Mouse (Mus musculus) hindbrain, embryonic 13.5 days (tissue): Measurements from ENCODE around the gene Plekhh3. TPM values are rescaled to one million over a fixed set of nuclear protein-coding genes. Genes with fewer than 3 reads are reported as not detected.

ENCODE experiments used
- ATAC-seq: fragments of 200-750 bp; cut with Nextera tagmentation; 2 replicates; pipeline ENCODE4 v1.8.0; 2017; ENCODE audit warnings: moderate TSS enrichment; ENCODE audit not compliant: low FRiP score
- H3K27ac ChIP-seq: fragments of 300-500 bp; sonication (generic); 2 replicates; pipeline ENCODE4 v1.5.1; 2015; ENCODE audit warnings: inconsistent platforms, mild to moderate bottlenecking, moderate library complexity
- H3K27me3 ChIP-seq: fragments of 300-500 bp; sonication (generic); 2 replicates; pipeline ENCODE4 v1.6.1; 2015; ENCODE audit warnings: mild to moderate bottlenecking, inconsistent platforms
- H3K36me3 ChIP-seq: fragments of 300-500 bp; sonication (generic); 2 replicates; pipeline ENCODE4 v1.6.1; 2015; ENCODE audit warnings: mild to moderate bottlenecking, inconsistent platforms
- H3K4me1 ChIP-seq: fragments of 300-500 bp; sonication (generic); replicated peaks from 2 replicates; pipeline ENCODE4 v1.6.1; 2015; ENCODE audit warnings: inconsistent platforms
- H3K4me2 ChIP-seq: fragments of 300-500 bp; sonication (generic); 2 replicates; pipeline ENCODE4 v1.6.1; 2015; ENCODE audit warnings: inconsistent platforms, mild to moderate bottlenecking, moderate library complexity
- H3K4me3 ChIP-seq: fragments of 300-500 bp; sonication (generic); 2 replicates; pipeline ENCODE4 v1.5.1; 2015; ENCODE audit warnings: mild to moderate bottlenecking, inconsistent platforms
- H3K9ac ChIP-seq: fragments of 300-500 bp; sonication (generic); 2 replicates; pipeline ENCODE4 v1.6.1; 2015; ENCODE audit warnings: mild to moderate bottlenecking, inconsistent platforms
- H3K9me3 ChIP-seq: fragments of 300-500 bp; sonication (generic); 2 replicates; pipeline ENCODE4 v1.6.1; 2016; ENCODE audit warnings: inconsistent platforms
- WGBS: fragments of 180-500 bp; shearing (Covaris S2); methylation state at CpG from one replicate; pipeline ENCODE4 v1.1.7; 2015; 5-methylcytosine and 5-hydroxymethylcytosine counted together
- polyA plus RNA-seq: library from polyadenylated mRNA; unstranded; fragments of >200 nt; fragmentation: Nextera tagmentation; extraction: Ambion mirVana; gene quantifications from 2 replicates; pipeline ENCODE4 v1.2.1, GENCODE M21; 2015

Gene Plekhh3
- polyA plus RNA-seq, 1 experiment from 2014 or later = 10.2 TPM

GRCm38 (mm10) chr11:101182771-101183517 is 11.8 kb upstream of the Plekhh3 start:
- peak overlapping the region; percentile 46; the same call in 1 of the 2 replicates for H3K9ac ChIP-seq

GRCm38 (mm10) chr11:101181961-101182360 is 10.8 kb upstream of the Plekhh3 start:
- no peak overlapping the region for H3K27ac ChIP-seq
- peaks cover 17% of the 10 kb centered on the region for H3K4me1 ChIP-seq
- H3K9me3 ChIP-seq = no peaks in the 10 kb centered on the region
- H3K27me3 ChIP-seq = peaks cover 38% of the 10 kb centered on the region
- H3K9ac ChIP-seq = no peak overlapping the region
- H3K4me3 ChIP-seq = no peak overlapping the region
- ATAC-seq = no peak
- H3K4me2 ChIP-seq = no peak overlapping the region
- 91% methylated on average over 11 of the region's 11 CpGs for WGBS
- H3K36me3 ChIP-seq = peaks cover 13% of the 10 kb centered on the region

More at GRCm38 (mm10) chr11:101182771-101183517, 11.8 kb upstream of the Plekhh3 start:
- Histone ChIP-seq H3K4me2 (no peak overlapping the region), H3K27ac (no peak overlapping the region), H3K27me3 (peaks cover 28% of the 10 kb centered on the region), H3K9me3 (no peaks in the 10 kb centered on the region), H3K36me3 (peaks cover 18% of the 10 kb centered on the region), H3K4me3 (no peak overlapping the region), H3K4me1 (peaks cover 8% of the 10 kb centered on the region)
- WGBS = 76% methylated on average over 14 of the region's 14 CpGs
- no peak for ATAC-seq

- no peak for ATAC-seq
- H3K4me1 ChIP-seq = peaks cover 23% of the 10 kb centered on the region
Measured at GRCm38 (mm10) chr11:101180846-101181740, 9.9 kb upstream of the Plekhh3 start.

GRCm38 (mm10) chr11:101180261-101180660 is 9.1 kb upstream of the Plekhh3 start:
- H3K9me3 ChIP-seq = no peaks in the 10 kb centered on the region
- no peak overlapping the region for H3K4me2 ChIP-seq
- no peak for ATAC-seq
- peaks cover 29% of the 10 kb centered on the region for H3K4me1 ChIP-seq
- 0 out of 2 replicates have a peak, but pooled peaks cover 4% of the 10 kb centered on the region for H3K36me3 ChIP-seq
- WGBS = 61% methylated on average over 17 of the region's 17 CpGs
- no peak overlapping the region for H3K9ac ChIP-seq
- H3K4me3 ChIP-seq = no peak overlapping the region
- no peak overlapping the region for H3K27ac ChIP-seq
- peaks cover 49% of the 10 kb centered on the region for H3K27me3 ChIP-seq

More at GRCm38 (mm10) chr11:101180846-101181740, 9.9 kb upstream of the Plekhh3 start:
- no peak overlapping the region for H3K4me2 ChIP-seq
- H3K27me3 ChIP-seq = peaks cover 44% of the 10 kb centered on the region
- H3K27ac ChIP-seq = no peak overlapping the region
- H3K36me3 ChIP-seq = peaks cover 5% of the 10 kb centered on the region
- no peaks in the 10 kb centered on the region for H3K9me3 ChIP-seq
- no peak overlapping the region for H3K9ac ChIP-seq
- H3K4me3 ChIP-seq = no peak overlapping the region
- 47% methylated on average over 10 of the region's 10 CpGs for WGBS

- no peaks in the 10 kb centered on the region for H3K9me3 ChIP-seq
- WGBS = 80% methylated on average over 15 of the region's 15 CpGs
- H3K9ac ChIP-seq = no peak overlapping the region
- H3K4me3 ChIP-seq = no peak overlapping the region
- H3K4me2 ChIP-seq = no peak overlapping the region
- no peak overlapping the region for H3K27ac ChIP-seq
- peaks cover 58% of the 10 kb centered on the region for H3K27me3 ChIP-seq
- H3K36me3 ChIP-seq = no peaks in the 10 kb centered on the region
- ATAC-seq = no peak
- H3K4me1 ChIP-seq = peaks cover 39% of the 10 kb centered on the region
Measured at GRCm38 (mm10) chr11:101179306-101179705, 8.2 kb upstream of the Plekhh3 start.

GRCm38 (mm10) chr11:101178061-101179058 is 7.2 kb upstream of the Plekhh3 start:
- Histone ChIP-seq H3K27ac (no peak overlapping the region), H3K9ac (peak overlapping the region; percentile 46), H3K36me3 (no peaks in the 10 kb centered on the region), H3K4me3 (no peak overlapping the region), H3K4me2 (0 out of 2 replicates have a peak overlapping the region, but pooled peaks have one; percentile 10), H3K9me3 (no peaks in the 10 kb centered on the region), H3K4me1 (peaks cover 48% of the 10 kb centered on the region), H3K27me3 (peaks cover 63% of the 10 kb centered on the region)
- no peak for ATAC-seq
- WGBS = 49% methylated on average over 36 of the region's 36 CpGs

- Histone ChIP-seq H3K36me3 (no peaks in the 10 kb centered on the region), H3K4me3 (peak overlapping the region; percentile 43), H3K4me1 (peaks cover 59% of the 10 kb centered on the region), H3K4me2 (peak overlapping the region; percentile 59), H3K27me3 (peaks cover 61% of the 10 kb centered on the region), H3K9ac (peak overlapping the region; percentile 67), H3K9me3 (no peaks in the 10 kb centered on the region), H3K27ac (no peak overlapping the region)
- 27% methylated on average over 22 of the region's 22 CpGs for WGBS
- no peak for ATAC-seq
Measured at GRCm38 (mm10) chr11:101176933-101177773, 6.0 kb upstream of the Plekhh3 start.

- Histone ChIP-seq H3K4me3 (peak overlapping the region; percentile 43), H3K4me1 (peaks cover 66% of the 10 kb centered on the region), H3K27me3 (peaks cover 59% of the 10 kb centered on the region), H3K9ac (peak overlapping the region; percentile 67), H3K4me2 (peak overlapping the region; percentile 59), H3K27ac (peak overlapping the region; percentile 58), H3K36me3 (no peaks in the 10 kb centered on the region), H3K9me3 (no peaks in the 10 kb centered on the region)
- ATAC-seq = no peak
- 2% methylated on average over 25 of the region's 25 CpGs for WGBS
Measured at GRCm38 (mm10) chr11:101176117-101176691, 5.1 kb upstream of the Plekhh3 start.

- H3K36me3 ChIP-seq = no peaks in the 10 kb centered on the region
- no peaks in the 10 kb centered on the region for H3K9me3 ChIP-seq
- no peak for ATAC-seq
- H3K4me3 ChIP-seq = peak overlapping the region; percentile 43
- peaks cover 59% of the 10 kb centered on the region for H3K27me3 ChIP-seq
- peak overlapping the region; percentile 59 for H3K4me2 ChIP-seq
- 9% methylated on average over 11 of the region's 11 CpGs for WGBS
- peak overlapping the region; percentile 67; the same call in 1 of the 2 replicates for H3K9ac ChIP-seq
- H3K27ac ChIP-seq = peak overlapping the region; percentile 58; the same call in 1 of the 2 replicates
- H3K4me1 ChIP-seq = peaks cover 69% of the 10 kb centered on the region
Measured at GRCm38 (mm10) chr11:101175636-101176116, 4.5 kb upstream of the Plekhh3 start.

GRCm38 (mm10) chr11:101174851-101175628 is 3.9 kb upstream of the Plekhh3 start, which contains the start of gene Ccr10:
Gene Ccr10 (minus strand): TSS chr11:101175443.
- H3K27me3 ChIP-seq = peaks cover 63% of the 10 kb centered on the region

More at GRCm38 (mm10) chr11:101174851-101175628, 3.9 kb upstream of the Plekhh3 start, which contains the start of gene Ccr10:
- Histone ChIP-seq H3K9me3 (no peaks in the 10 kb centered on the region), H3K9ac (peak within 1 kb of the TSS; percentile 73), H3K27ac (peak within 1 kb of the TSS; percentile 71), H3K4me2 (peak within 1 kb of the TSS; percentile 59), H3K36me3 (no peaks in the 10 kb centered on the region), H3K4me1 (peaks cover 75% of the 10 kb centered on the region), H3K4me3 (peak within 1 kb of the TSS; percentile 43)
- ATAC-seq = no peak
- WGBS = 19% methylated on average over 14 of the region's 14 CpGs
